Mouse (Mus musculus): ENCODE data around the gene Bid.

- TF ChIP-seq CTCF (IDR thresholded peaks at IDR 0.05; ENCODE audit: extremely low read depth, insufficient read depth, low read length) (no peak), POLR2A (IDR thresholded peaks at IDR 0.05; ENCODE audit: extremely low read depth, insufficient read depth, low read length) (no peak)
These were observed 38.6 kb upstream of the Bid start for GRCm38 (mm10) chr6:120955215-120955614.

Data from cortical plate, adult 2 months (tissue).